Mouse (Mus musculus): ENCODE data around the gene Cnn3.

DNA sequence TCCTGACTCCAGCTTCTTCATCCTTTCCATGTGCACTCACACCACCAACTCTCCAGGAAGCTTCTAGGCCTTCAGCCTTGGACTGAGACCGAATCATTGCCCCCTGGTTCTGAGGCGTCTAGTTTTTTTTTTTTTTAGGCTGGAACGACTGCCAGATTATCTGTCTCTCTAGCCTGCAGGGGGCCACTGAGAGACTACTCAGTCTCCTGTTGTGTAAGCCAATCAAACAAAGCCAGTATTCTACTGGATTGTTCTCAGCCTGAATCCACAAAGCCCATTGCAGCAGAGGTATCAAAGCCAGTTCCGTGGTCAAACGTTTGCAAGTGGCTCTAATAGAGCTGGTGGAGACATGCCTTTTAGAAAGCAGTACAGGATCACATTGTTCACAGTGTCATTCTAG is 22.8 kb upstream of the Cnn3 start:
- TF ChIP-seq POLR2A (IDR thresholded peaks at IDR 0.05; ENCODE audit: low read depth, low read length) (no peak), CTCF (IDR thresholded peaks at IDR 0.05; ENCODE audit: extremely low read depth, insufficient read length, insufficient replicate concordance, low read depth, low read length) (no peak)
